Mouse (Mus musculus) bone marrow macrophage, adult 2 months (primary cell): Measurements from ENCODE around the gene Fndc3b. TPM values are rescaled to one million over a fixed set of nuclear protein-coding genes. Genes with fewer than 3 reads are reported as not detected.

Source experiments
- H3K27ac ChIP-seq: 2 replicates; pipeline ENCODE4 v1.5.1; 2012; ENCODE audit warnings: low read depth, low read length; ENCODE audit not compliant: insufficient read depth
- H3K4me1 ChIP-seq: 2 replicates; pipeline ENCODE4 v1.6.1; 2012; ENCODE audit warnings: low read length; ENCODE audit not compliant: control insufficient read depth, insufficient read depth
- H3K4me3 ChIP-seq: 2 replicates; pipeline ENCODE4 v1.5.1; 2012; ENCODE audit warnings: mild to moderate bottlenecking, low read length, moderate library complexity; ENCODE audit not compliant: insufficient read depth
- CTCF ChIP-seq: IDR thresholded peaks from 2 replicates; pipeline ENCODE4 v1.5.1; 2012; ENCODE audit warnings: low read depth, mild to moderate bottlenecking, low read length, moderate library complexity
- POLR2A ChIP-seq: IDR thresholded peaks from 2 replicates; pipeline ENCODE4 v1.6.1; 2012; ENCODE audit warnings: mild to moderate bottlenecking, low read depth, low read length, borderline replicate concordance
- polyA plus RNA-seq: library from polyadenylated mRNA; stranded (reverse); fragments of >200 nt; gene quantifications from 2 replicates; pipeline ENCODE4 v1.2.4, GENCODE M21; 2012; ENCODE audit not compliant: missing spikeins, insufficient read depth, insufficient read length

Fndc3b gene
- polyA plus RNA-seq, 1 experiment: 33.8 TPM

- no peaks in the 10 kb centered on the region for H3K4me1 ChIP-seq
- H3K27ac ChIP-seq: no peak overlapping the region
- H3K4me3 ChIP-seq: no peak overlapping the region
- TF ChIP-seq CTCF: no peak
- TF ChIP-seq POLR2A: no peak
These were observed 216.4 kb downstream of the Fndc3b start for GRCm38 (mm10) chr3:27494698-27495097.

DNA sequence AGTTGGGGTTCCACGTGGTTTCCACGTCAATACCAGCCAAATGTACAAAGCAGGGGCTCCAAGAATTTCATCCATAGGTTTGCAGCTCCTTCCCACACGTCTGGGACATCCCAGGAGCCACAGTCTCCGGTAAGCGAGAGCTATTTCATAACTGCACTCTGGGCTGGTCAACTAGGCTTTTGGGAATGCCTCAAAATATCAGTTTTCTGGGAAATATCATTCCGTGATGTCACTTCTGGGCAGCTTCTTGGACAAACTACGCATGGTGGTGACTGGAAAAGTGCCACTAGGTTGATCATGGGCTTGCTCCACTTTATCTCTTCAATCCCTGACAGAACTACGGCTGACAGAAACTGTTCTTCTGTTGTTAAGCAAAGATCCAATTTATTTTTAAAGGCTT, 217.0 kb downstream of the Fndc3b start:
- H3K4me1 ChIP-seq: no peaks in the 10 kb centered on the region
- no peak overlapping the region for H3K27ac ChIP-seq
- no peak overlapping the region for H3K4me3 ChIP-seq
- TF ChIP-seq POLR2A: no peak
- no peak for TF ChIP-seq CTCF

- Histone ChIP-seq H3K27ac (no peak overlapping the region), H3K4me3 (no peak overlapping the region), H3K4me1 (no peaks in the 10 kb centered on the region)
- no peak for TF ChIP-seq CTCF
- TF ChIP-seq POLR2A: no peak
These were observed 219.3 kb downstream of the Fndc3b start for GRCm38 (mm10) chr3:27491821-27492220.

DNA sequence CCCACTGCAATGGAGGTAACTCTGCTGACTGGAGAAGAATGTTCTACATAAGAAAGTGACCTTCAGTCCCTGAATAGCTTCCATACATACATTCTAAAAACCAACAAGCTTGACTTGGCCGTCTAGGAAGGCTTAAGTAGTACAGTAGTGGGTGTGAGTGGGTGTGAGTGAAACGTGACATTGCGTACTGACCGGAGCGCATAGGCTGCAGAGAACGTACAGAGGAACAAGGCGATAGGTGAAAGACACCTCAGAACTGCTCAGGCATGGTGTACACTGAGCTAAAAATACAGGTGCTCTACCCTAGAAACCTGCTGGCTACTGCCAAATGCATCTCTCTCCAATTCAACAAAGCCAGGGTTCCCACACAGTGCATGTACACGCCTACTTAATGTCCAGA, 219.7 kb downstream of the Fndc3b start:
- TF ChIP-seq CTCF (no peak), POLR2A (no peak)
- H3K4me3 ChIP-seq: no peak overlapping the region
- no peak overlapping the region for H3K27ac ChIP-seq
- no peaks in the 10 kb centered on the region for H3K4me1 ChIP-seq

DNA sequence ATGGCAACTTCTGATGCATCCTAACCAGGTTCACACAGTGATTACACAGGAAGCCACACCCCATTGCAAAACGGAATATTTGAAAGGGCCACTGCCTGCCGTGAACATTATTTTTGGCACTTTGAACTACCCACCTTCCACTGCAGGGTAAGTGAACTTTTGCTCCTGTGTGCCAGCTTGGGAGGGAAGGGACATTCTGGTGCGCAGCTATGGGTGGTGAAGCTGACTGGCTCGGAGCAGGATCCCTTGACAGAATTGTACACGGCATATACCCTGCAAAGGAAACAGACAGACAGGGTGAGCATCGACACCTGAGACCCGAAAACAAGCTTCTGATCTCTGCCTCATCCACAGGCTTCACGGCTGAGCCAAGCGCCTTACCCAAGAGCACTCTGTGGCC, 220.2 kb downstream of the Fndc3b start:
- no peak overlapping the region for H3K4me3 ChIP-seq
- no peak overlapping the region for H3K27ac ChIP-seq
- TF ChIP-seq CTCF: no peak
- TF ChIP-seq POLR2A: no peak
- H3K4me1 ChIP-seq: no peaks in the 10 kb centered on the region

DNA sequence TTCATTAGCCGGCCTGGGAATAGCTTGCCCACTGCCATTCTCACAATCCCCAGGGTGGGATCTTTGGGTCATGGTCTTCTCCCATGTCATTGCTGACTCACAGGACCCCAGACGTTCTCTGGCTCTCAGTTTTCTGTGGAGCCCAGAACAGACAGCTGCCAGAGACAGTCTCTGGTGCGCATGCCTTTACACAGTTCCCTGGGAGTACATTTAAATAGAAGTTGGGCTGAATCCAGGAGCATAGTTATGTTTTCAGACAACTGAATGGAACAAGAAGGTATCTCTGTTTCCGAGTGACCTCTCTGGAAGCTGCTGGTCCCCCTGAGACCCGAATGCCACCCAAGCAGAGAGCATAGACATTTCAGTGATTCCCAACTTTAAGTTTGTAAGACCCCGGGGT, 221.6 kb downstream of the Fndc3b start:
- TF ChIP-seq CTCF (no peak), POLR2A (no peak)
- H3K4me1 ChIP-seq: no peaks in the 10 kb centered on the region
- no peak overlapping the region for H3K27ac ChIP-seq
- H3K4me3 ChIP-seq: no peak overlapping the region

GRCm38 (mm10) chr3:27485141-27485540, 226.0 kb downstream of the Fndc3b start:
- Histone ChIP-seq H3K4me3 (no peak overlapping the region), H3K27ac (no peak overlapping the region), H3K4me1 (peaks cover 5% of the 10 kb centered on the region)
- TF ChIP-seq POLR2A (no peak), CTCF (no peak)

DNA sequence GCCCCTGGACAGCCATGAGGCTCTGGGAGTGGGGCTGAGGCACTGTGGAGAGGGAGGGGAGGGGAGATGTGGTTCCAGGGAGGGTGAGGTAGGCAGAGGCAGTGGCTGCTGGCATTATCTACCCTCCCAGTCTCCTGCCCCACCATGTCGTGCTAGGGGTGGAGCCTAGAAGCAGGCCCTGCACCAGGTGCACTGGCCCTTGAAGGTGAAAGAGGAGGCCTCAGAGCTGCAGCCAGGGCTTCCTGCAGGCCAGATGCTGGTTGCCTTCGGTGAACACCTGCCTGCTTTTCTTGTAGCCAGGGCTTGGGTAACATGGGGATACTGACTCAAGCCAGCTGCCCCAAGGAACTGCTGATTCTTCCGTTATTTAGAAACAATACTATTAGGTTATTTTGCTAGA, 226.4 kb downstream of the Fndc3b start:
- H3K4me3 ChIP-seq: no peak overlapping the region
- no peak overlapping the region for H3K27ac ChIP-seq
- peaks cover 5% of the 10 kb centered on the region for H3K4me1 ChIP-seq
- no peak for TF ChIP-seq POLR2A
- no peak for TF ChIP-seq CTCF

DNA sequence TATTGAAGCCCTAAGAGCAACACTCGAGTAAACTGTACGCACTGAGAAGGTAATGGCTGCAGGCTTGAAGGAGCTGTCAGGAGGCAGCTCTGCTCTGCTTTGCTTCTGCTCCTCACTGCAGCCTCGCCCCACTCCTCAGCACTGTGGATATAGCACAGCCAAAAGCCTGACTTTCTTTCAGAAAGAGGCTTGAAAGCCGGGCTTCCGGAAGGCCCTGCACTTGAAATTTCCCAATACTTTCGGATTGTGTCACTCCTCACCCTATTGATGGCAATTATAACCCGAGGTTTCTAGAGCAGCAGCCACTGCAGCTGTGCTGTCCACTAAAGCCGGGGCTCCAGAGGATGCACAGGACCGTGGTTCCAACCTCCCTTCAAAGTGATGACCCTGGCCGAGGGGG, 227.3 kb downstream of the Fndc3b start:
- Histone ChIP-seq H3K27ac (no peak overlapping the region), H3K4me1 (peaks cover 5% of the 10 kb centered on the region), H3K4me3 (no peak overlapping the region)
- no peak for TF ChIP-seq POLR2A
- TF ChIP-seq CTCF: no peak

DNA sequence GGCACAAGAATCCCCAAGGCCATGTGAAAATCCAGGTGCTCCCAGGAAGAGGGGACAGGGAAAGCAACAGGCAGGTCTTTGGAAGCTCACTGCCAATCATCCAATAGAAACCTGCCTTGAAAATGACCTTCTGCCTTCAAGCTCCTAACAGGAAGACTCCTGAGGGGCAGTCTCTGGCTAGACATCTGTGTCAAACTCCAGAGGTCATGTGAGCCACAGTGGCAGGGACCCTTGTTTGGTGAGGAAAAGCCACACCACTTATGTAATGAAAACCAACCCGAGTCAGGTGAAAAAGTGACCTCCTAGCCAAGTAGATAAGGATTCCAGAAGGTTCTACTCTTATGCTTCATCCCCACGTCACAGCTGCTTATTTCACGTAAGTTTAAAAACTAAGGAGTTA, 227.8 kb downstream of the Fndc3b start:
- no peak overlapping the region for H3K27ac ChIP-seq
- H3K4me3 ChIP-seq: no peak overlapping the region
- H3K4me1 ChIP-seq: peaks cover 5% of the 10 kb centered on the region
- TF ChIP-seq POLR2A: no peak
- TF ChIP-seq CTCF: no peak

- Histone ChIP-seq H3K27ac (no peak overlapping the region), H3K4me3 (no peak overlapping the region), H3K4me1 (peaks cover 5% of the 10 kb centered on the region)
- TF ChIP-seq POLR2A (no peak), CTCF (no peak)
These were observed 229.4 kb downstream of the Fndc3b start for GRCm38 (mm10) chr3:27481738-27482137.
